Mouse (Mus musculus) kidney, postnatal 0 days (tissue): Measurements from ENCODE around the gene Mfn1. TPM values are rescaled to one million over a fixed set of nuclear protein-coding genes. Genes with fewer than 3 reads are reported as not detected.
A peak's percentile ranks its signal among the peaks of the same experiment; 100 is the strongest.

Experiments
- ATAC-seq: fragments of 200-750 bp; cut with Nextera tagmentation; replicated peaks from 2 replicates; pipeline ENCODE4 v1.8.0; 2017; ENCODE audit warnings: low read depth, moderate number of reproducible peaks, moderate TSS enrichment, moderate library complexity; ENCODE audit not compliant: low FRiP score
- DNase-seq: peaks from one replicate; pipeline ENCODE4 v3.0.0-alpha.2; 2016; ENCODE audit warnings: low spot score
- H3K27ac ChIP-seq: fragments of 300-500 bp; sonication (generic); 2 replicates; pipeline ENCODE4 v1.5.1; 2014; ENCODE audit warnings: mild to moderate bottlenecking
- H3K27me3 ChIP-seq: fragments of 300-500 bp; sonication (generic); 2 replicates; pipeline ENCODE4 v1.6.1; 2014; ENCODE audit warnings: low read length, mixed read lengths; ENCODE audit not compliant: insufficient read depth
- H3K36me3 ChIP-seq: fragments of 300-500 bp; sonication (generic); 2 replicates; pipeline ENCODE4 v1.6.1; 2014; ENCODE audit warnings: low read length, mixed read lengths; ENCODE audit not compliant: insufficient read depth
- H3K4me1 ChIP-seq: fragments of 300-500 bp; sonication (generic); replicated peaks from 2 replicates; pipeline ENCODE4 v1.6.1; 2014; ENCODE audit warnings: antibody characterized with exemption, low read length, mixed read lengths; ENCODE audit not compliant: insufficient read depth
- H3K4me2 ChIP-seq: fragments of 300-500 bp; sonication (generic); 2 replicates; pipeline ENCODE4 v1.6.1; 2014; ENCODE audit warnings: mild to moderate bottlenecking, low read length, moderate library complexity, mixed read lengths
- H3K4me3 ChIP-seq: fragments of 300-500 bp; sonication (generic); replicated peaks from 2 replicates; pipeline ENCODE4 v1.5.1; 2014; ENCODE audit warnings: low read depth, low read length
- H3K9ac ChIP-seq: fragments of 300-500 bp; sonication (generic); 2 replicates; pipeline ENCODE4 v1.6.1; 2014; ENCODE audit warnings: low read depth, low read length
- H3K9me3 ChIP-seq: fragments of 300-500 bp; sonication (generic); replicated peaks from 2 replicates; pipeline ENCODE4 v1.6.1; 2016; ENCODE audit warnings: low read length, inconsistent platforms, mixed read lengths
- CTCF ChIP-seq: IDR thresholded peaks from 2 replicates; pipeline ENCODE4 v1.5.1; 2016; ENCODE audit warnings: antibody characterized with exemption, low read depth, mild to moderate bottlenecking, moderate library complexity
- WGBS: fragments of 180-500 bp; shearing (Covaris S2); extraction: QIAGEN DNeasy Blood & Tissue Kit; methylation state at CpG from one replicate; pipeline ENCODE4 v1.1.7; 2014; 5-methylcytosine and 5-hydroxymethylcytosine counted together
- polyA plus RNA-seq: library from polyadenylated mRNA; unstranded; fragments of >200 nt; fragmentation: Nextera tagmentation; extraction: Ambion mirVana; gene quantifications from 2 replicates; pipeline ENCODE4 v1.2.1, GENCODE M21; 2015

The Mfn1 gene
- polyA plus RNA-seq, 1 experiment from 2014 or later = 34.9 TPM

GRCm38 (mm10) chr3:32599328-32599727, 70.1 kb downstream of the Mfn1 start:
- H3K4me2 ChIP-seq = no peak overlapping the region
- no peak for DNase-seq
- no peak overlapping the region for H3K4me3 ChIP-seq
- no peaks in the 10 kb centered on the region for H3K4me1 ChIP-seq
- no peak overlapping the region for H3K27ac ChIP-seq
- TF ChIP-seq CTCF = no peak
- ATAC-seq = no peak
- H3K9ac ChIP-seq = no peak overlapping the region
- H3K36me3 ChIP-seq = no peaks in the 10 kb centered on the region
- WGBS = 63% methylated on average over 3 of the region's 3 CpGs
- H3K27me3 ChIP-seq = no peaks in the 10 kb centered on the region
- no peaks in the 10 kb centered on the region for H3K9me3 ChIP-seq

GRCm38 (mm10) chr3:32601055-32601454, 71.8 kb downstream of the Mfn1 start:
- no peak for DNase-seq
- Histone ChIP-seq H3K27ac (no peak overlapping the region), H3K9ac (no peak overlapping the region), H3K9me3 (no peaks in the 10 kb centered on the region), H3K36me3 (no peaks in the 10 kb centered on the region), H3K4me2 (no peak overlapping the region), H3K4me1 (no peaks in the 10 kb centered on the region), H3K4me3 (no peak overlapping the region), H3K27me3 (no peaks in the 10 kb centered on the region)
- no peak for ATAC-seq
- no peak for TF ChIP-seq CTCF
- 90% methylated on average over 10 of the region's 10 CpGs for WGBS

GRCm38 (mm10) chr3:32609233-32609632, 80.0 kb downstream of the Mfn1 start:
- no peak for TF ChIP-seq CTCF
- ATAC-seq = 0 out of 2 replicates have a peak, but pooled peaks have one; percentile 11
- no peaks in the 10 kb centered on the region for H3K36me3 ChIP-seq
- no peaks in the 10 kb centered on the region for H3K27me3 ChIP-seq
- no peak overlapping the region for H3K4me3 ChIP-seq
- no peak overlapping the region for H3K9ac ChIP-seq
- H3K4me2 ChIP-seq = no peak overlapping the region
- H3K4me1 ChIP-seq = no peaks in the 10 kb centered on the region
- no peaks in the 10 kb centered on the region for H3K9me3 ChIP-seq
- no peak for DNase-seq
- 97% methylated on average over 4 of the region's 4 CpGs for WGBS
- H3K27ac ChIP-seq = no peak overlapping the region

- ATAC-seq = peak; percentile 40; the same call in 1 of the 2 replicates
- Histone ChIP-seq H3K27ac (no peak overlapping the region), H3K36me3 (no peaks in the 10 kb centered on the region), H3K4me1 (no peaks in the 10 kb centered on the region), H3K27me3 (no peaks in the 10 kb centered on the region), H3K4me2 (no peak overlapping the region), H3K4me3 (no peak overlapping the region), H3K9ac (no peak overlapping the region), H3K9me3 (no peaks in the 10 kb centered on the region)
- DNase-seq = peak; percentile 76
- 21% methylated on average over 7 of the region's 7 CpGs for WGBS
- TF ChIP-seq CTCF = peak; percentile 78
These were observed 81.3 kb downstream of the Mfn1 start for GRCm38 (mm10) chr3:32610560-32610959.

GRCm38 (mm10) chr3:32611606-32612170, 82.4 kb downstream of the Mfn1 start:
- H3K36me3 ChIP-seq = no peaks in the 10 kb centered on the region
- no peaks in the 10 kb centered on the region for H3K4me1 ChIP-seq
- no peak overlapping the region for H3K27ac ChIP-seq
- 69% methylated on average over 11 of the region's 11 CpGs for WGBS
- H3K9me3 ChIP-seq = no peaks in the 10 kb centered on the region
- no peaks in the 10 kb centered on the region for H3K27me3 ChIP-seq
- no peak overlapping the region for H3K4me3 ChIP-seq
- no peak for ATAC-seq
- no peak for DNase-seq
- no peak overlapping the region for H3K9ac ChIP-seq
- no peak for TF ChIP-seq CTCF
- no peak overlapping the region for H3K4me2 ChIP-seq

- no peaks in the 10 kb centered on the region for H3K36me3 ChIP-seq
- no peak overlapping the region for H3K4me3 ChIP-seq
- 58% methylated on average over 2 of the region's 2 CpGs for WGBS
- H3K27me3 ChIP-seq = no peaks in the 10 kb centered on the region
- ATAC-seq (no peak), DNase-seq (no peak)
- no peaks in the 10 kb centered on the region for H3K4me1 ChIP-seq
- TF ChIP-seq CTCF = no peak
- no peak overlapping the region for H3K4me2 ChIP-seq
- H3K9ac ChIP-seq = no peak overlapping the region
- H3K9me3 ChIP-seq = no peaks in the 10 kb centered on the region
- no peak overlapping the region for H3K27ac ChIP-seq
These were observed 85.5 kb downstream of the Mfn1 start for GRCm38 (mm10) chr3:32614786-32615185.

GRCm38 (mm10) chr3:32615376-32615775, 86.1 kb downstream of the Mfn1 start:
- ATAC-seq = no peak
- Histone ChIP-seq H3K27me3 (no peaks in the 10 kb centered on the region), H3K9me3 (no peaks in the 10 kb centered on the region), H3K4me3 (peak overlapping the region; percentile 60), H3K9ac (no peak overlapping the region), H3K36me3 (no peaks in the 10 kb centered on the region), H3K4me2 (peak overlapping the region; percentile 64), H3K27ac (no peak overlapping the region), H3K4me1 (no peaks in the 10 kb centered on the region)
- DNase-seq = no peak
- 46% methylated on average over 5 of the region's 5 CpGs for WGBS
- no peak for TF ChIP-seq CTCF
